Mouse (Mus musculus) cerebellum, postnatal 14 days (tissue): ENCODE measurements around the gene Olfr1057.
A peak's percentile ranks its signal among the peaks of the same experiment; 100 is the strongest.
"Not testable (repeated sequence)": the region's sequence is repeated elsewhere in the genome, so short reads cannot be mapped to it uniquely, and the experiment has no call there.

Source experiments
- DNase-seq, 2 experiments: peaks; one replicate each; pipeline ENCODE4 v3.0.0; 2021; ENCODE audit warnings: mixed read lengths in 2 of 2

Olfr1057 gene

DNA sequence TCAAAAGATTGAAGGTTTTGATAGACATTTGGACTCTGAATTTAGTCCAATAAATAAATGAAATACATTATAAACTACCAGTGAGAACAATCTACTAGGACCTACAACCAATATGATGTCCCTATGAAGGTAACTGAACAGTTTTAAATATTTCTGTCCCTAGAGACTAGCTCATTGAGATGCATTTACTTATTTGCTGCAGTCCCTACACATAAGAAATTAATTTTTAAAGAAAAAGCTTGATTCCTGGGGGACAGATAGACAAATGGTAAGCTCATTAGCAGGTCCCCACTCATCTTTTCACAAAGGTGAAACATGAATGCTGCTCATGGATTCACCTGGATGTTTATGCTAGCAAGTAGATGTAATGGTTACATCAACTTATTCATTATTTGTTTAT, at the start of gene Olfr1057:
Gene Olfr1057, minus strand, starts transcription at position 101 of the 400 bp plus-strand sequence.
- DNase-seq, result no peak

- not testable (repeated sequence) for DNase-seq
These were observed 48.5 kb upstream of the Olfr1057 start, which contains the start of gene Olfr1062 for GRCm38 (mm10) chr2:86426649-86427048. Gene Olfr1062 (minus strand): TSS chr2:86426749.

- no peak for DNase-seq
These were observed 35.8 kb upstream of the Olfr1057 start, which contains the start of gene Olfr1061 for GRCm38 (mm10) chr2:86413950-86414349. Gene Olfr1061 (minus strand): TSS chr2:86414050.

GRCm38 (mm10) chr2:86395114-86395513, 16.9 kb upstream of the Olfr1057 start:
- no peak for DNase-seq

DNA sequence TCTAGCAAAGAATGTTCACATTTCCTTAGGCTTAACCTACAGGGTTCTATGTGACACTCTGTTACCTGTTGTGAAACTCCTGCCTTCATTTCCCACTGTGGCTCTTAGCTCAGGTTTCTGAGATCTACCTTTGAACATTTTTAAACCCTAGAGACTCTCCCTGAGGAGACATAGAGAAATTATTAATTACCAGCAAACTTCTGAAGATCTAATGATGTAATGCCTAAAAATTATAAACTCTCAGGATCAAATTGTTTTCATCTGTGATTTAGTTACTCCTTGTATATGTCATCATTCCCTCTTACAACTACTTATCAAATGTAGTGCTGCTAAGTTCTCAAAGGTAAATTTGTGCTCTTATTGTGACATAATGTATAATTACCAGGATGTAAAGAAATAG, 10.3 kb upstream of the Olfr1057 start, which contains the start of gene Olfr1058:
Gene Olfr1058, minus strand, starts transcription at position 101 of the 400 bp plus-strand sequence.
- DNase-seq, result not testable (repeated sequence)

- DNase-seq, result not testable (repeated sequence)
These were observed 11.9 kb downstream of the Olfr1057 start for GRCm38 (mm10) chr2:86366342-86366741.

- DNase-seq, result no peak
These were observed 15.8 kb downstream of the Olfr1057 start, which contains the start of gene Olfr1056 for GRCm38 (mm10) chr2:86362369-86362768. Gene Olfr1056 (minus strand): TSS chr2:86362469.

GRCm38 (mm10) chr2:86351751-86352150, 26.4 kb downstream of the Olfr1057 start:
- DNase-seq, result peak in 1 of 2 experiments; percentile 1

- no peak for DNase-seq
These were observed 28.0 kb downstream of the Olfr1057 start, which contains the start of gene Olfr1055 for GRCm38 (mm10) chr2:86350184-86350583. Gene Olfr1055 (minus strand): TSS chr2:86350284.

GRCm38 (mm10) chr2:86335333-86335732, 42.9 kb downstream of the Olfr1057 start, which contains the start of gene Olfr1054:
Gene Olfr1054 (minus strand): TSS chr2:86335433.
- DNase-seq, result no peak
